Mouse (Mus musculus) heart, embryonic 12.5 days (tissue): ENCODE data around the gene Slf2. TPM values are rescaled to one million over a fixed set of nuclear protein-coding genes. Genes with fewer than 3 reads are reported as not detected.
A peak's percentile ranks its signal among the peaks of the same experiment; 100 is the strongest.

Experiments used
- ATAC-seq: fragments of 200-750 bp; cut with Nextera tagmentation; 2 replicates; pipeline ENCODE4 v1.8.0; 2017; ENCODE audit warnings: moderate TSS enrichment, moderate library complexity; ENCODE audit not compliant: insufficient number of reproducible peaks, low FRiP score
- H3K27ac ChIP-seq: fragments of 300-500 bp; sonication (generic); 2 replicates; pipeline ENCODE4 v1.5.1; 2016; ENCODE audit warnings: mild to moderate bottlenecking, moderate library complexity; ENCODE audit not compliant: poor library complexity, severe bottlenecking
- H3K27me3 ChIP-seq: fragments of 300-500 bp; sonication (generic); replicated peaks from 2 replicates; pipeline ENCODE4 v1.6.1; 2016; ENCODE audit warnings: mild to moderate bottlenecking, moderate library complexity
- H3K36me3 ChIP-seq: fragments of 300-500 bp; sonication (generic); 2 replicates; pipeline ENCODE4 v1.6.1; 2016; ENCODE audit warnings: mild to moderate bottlenecking, moderate library complexity
- H3K4me1 ChIP-seq: fragments of 300-500 bp; sonication (generic); replicated peaks from 2 replicates; pipeline ENCODE4 v1.6.1; 2016; ENCODE audit warnings: mild to moderate bottlenecking
- H3K4me2 ChIP-seq: fragments of 300-500 bp; sonication (generic); 2 replicates; pipeline ENCODE4 v1.6.1; 2016; ENCODE audit warnings: mild to moderate bottlenecking, moderate library complexity
- H3K4me3 ChIP-seq: fragments of 300-500 bp; sonication (generic); 2 replicates; pipeline ENCODE4 v1.5.1; 2016; ENCODE audit warnings: mild to moderate bottlenecking
- H3K9ac ChIP-seq: fragments of 300-500 bp; sonication (generic); 2 replicates; pipeline ENCODE4 v1.6.1; 2016; ENCODE audit warnings: mild to moderate bottlenecking, moderate library complexity
- H3K9me3 ChIP-seq: fragments of 300-500 bp; sonication (generic); replicated peaks from 2 replicates; pipeline ENCODE4 v1.6.1; 2016; ENCODE audit warnings: mild to moderate bottlenecking, moderate library complexity
- WGBS: fragments of 180-500 bp; shearing (Covaris S2); methylation state at CpG from one replicate; pipeline ENCODE4 v1.1.7; 2016; 5-methylcytosine and 5-hydroxymethylcytosine counted together
- polyA plus RNA-seq: library from polyadenylated mRNA; unstranded; fragments of >200 nt; fragmentation: Nextera tagmentation; extraction: Ambion mirVana; gene quantifications from 2 replicates; pipeline ENCODE4 v1.2.1, GENCODE M21; 2016

The Slf2 gene
- polyA plus RNA-seq, 1 experiment from 2014 or later: 51.4 TPM

DNA sequence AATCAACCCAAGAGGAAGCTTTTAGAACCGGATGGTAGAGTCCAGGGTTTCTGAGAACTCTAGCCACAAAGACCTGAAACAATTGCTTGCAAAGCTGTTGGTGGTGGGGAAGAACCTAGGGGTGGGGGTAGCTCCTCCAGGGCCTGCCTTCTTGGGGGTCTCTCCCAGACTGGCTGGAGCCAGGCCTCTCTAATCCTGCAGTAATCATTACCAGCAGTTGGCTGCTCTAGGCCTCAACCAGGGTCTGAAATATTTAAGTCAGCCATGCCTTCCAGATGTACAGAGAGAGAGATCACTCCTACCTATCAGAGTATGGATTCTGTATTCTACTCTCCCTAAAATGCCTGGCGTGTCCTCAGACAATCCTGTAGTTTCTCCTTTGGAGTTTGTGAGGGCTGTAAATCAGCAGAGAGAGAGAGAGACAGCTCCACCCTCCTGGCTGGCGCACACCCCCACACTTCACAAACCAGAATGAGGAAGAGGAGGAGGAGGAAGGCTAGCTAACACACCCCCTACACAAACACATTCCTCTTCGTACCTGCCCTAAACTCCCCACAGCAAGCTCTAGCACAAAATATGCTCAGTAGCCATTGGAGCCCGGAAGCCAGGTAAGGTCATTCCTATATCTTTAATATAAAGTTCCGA lies 82.8 kb downstream of the Slf2 start:
- WGBS: 52% methylated on average over 6 of the region's 6 CpGs
- Histone ChIP-seq H3K27me3 (no peaks in the 10 kb centered on the region), H3K4me3 (no peak overlapping the region), H3K9ac (no peak overlapping the region), H3K9me3 (no peaks in the 10 kb centered on the region), H3K4me1 (peaks cover 23% of the 10 kb centered on the region), H3K36me3 (peaks cover 30% of the 10 kb centered on the region), H3K27ac (peak overlapping the region; percentile 100; the same call in 1 of the 2 replicates), H3K4me2 (peak overlapping the region; percentile 98; the same call in 1 of the 2 replicates)
- ATAC-seq: no peak

DNA sequence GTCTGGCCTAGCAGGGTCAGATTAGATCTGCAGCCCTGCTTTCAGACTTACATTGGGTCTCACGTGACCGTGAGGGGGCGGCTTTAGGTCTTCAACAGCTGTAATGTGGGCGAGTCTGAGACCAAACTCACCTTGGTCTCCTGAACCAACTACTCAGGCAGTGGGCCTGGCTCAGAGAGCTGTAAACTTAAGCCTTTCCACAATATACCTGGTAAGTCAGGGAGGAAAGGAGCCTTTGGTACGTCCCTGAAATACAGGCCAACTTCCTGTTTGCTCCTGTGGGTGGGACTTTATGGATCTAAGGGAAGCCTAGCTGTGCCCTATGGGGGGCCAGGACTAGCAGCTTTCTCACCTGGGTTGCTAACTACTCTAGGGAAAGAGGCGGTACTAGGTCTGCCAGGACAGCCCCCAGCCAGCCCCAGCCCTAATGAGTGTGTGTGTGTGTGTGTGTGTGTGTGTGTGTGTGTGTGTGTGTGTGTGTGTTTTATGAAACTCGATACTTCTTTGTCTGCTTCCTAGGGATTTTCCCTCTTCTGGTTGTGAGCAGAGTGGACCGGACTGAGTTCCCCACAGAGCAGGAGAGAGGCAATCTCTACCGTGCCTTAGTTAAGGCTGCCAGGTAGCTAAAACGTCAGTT lies 83.5 kb downstream of the Slf2 start, which contains the start of gene Lzts2:
Lzts2 (plus strand) TSS at position 80 of the 637 bp plus-strand sequence.
- peaks cover 24% of the 10 kb centered on the region for H3K36me3 ChIP-seq
- peaks cover 31% of the 10 kb centered on the region for H3K4me1 ChIP-seq
- peak within 1 kb of the TSS; percentile 97 for H3K9ac ChIP-seq
- no peaks in the 10 kb centered on the region for H3K27me3 ChIP-seq
- WGBS: 4% methylated on average over 9 of the region's 10 CpGs
- H3K4me3 ChIP-seq: peak within 1 kb of the TSS; percentile 78
- peak within 1 kb of the TSS; percentile 100 for H3K27ac ChIP-seq
- H3K4me2 ChIP-seq: peak within 1 kb of the TSS; percentile 98
- no peak for ATAC-seq
- no peaks in the 10 kb centered on the region for H3K9me3 ChIP-seq

DNA sequence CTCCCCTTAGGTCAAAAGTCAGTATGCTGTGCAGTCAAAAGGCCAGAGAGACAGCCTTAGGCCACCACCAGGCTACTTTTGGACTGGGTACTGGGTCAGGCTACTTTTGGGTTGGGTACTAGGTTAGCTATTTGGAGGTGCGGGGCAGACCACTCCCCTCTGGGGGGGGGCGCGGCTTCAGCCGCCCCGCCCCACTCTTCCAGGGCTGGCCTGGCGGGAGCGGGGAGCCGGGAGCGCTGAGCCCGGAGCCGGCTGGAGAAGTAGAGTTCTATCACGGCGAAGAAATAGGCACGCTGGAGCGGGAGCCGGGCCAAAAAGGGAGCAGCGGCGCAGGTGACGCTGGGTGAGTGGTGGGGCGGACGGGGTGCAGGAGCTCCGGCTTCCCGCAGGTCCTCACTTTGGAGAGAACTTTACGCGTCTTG lies 84.0 kb downstream of the Slf2 start:
- peaks cover 23% of the 10 kb centered on the region for H3K36me3 ChIP-seq
- peak overlapping the region; percentile 100 for H3K27ac ChIP-seq
- peaks cover 36% of the 10 kb centered on the region for H3K4me1 ChIP-seq
- 0% methylated on average over 24 of the region's 25 CpGs for WGBS
- ATAC-seq: 0 out of 2 replicates have a peak, but pooled peaks have one; percentile 29
- peak overlapping the region; percentile 97 for H3K9ac ChIP-seq
- H3K4me2 ChIP-seq: peak overlapping the region; percentile 98
- H3K4me3 ChIP-seq: peak overlapping the region; percentile 78
- H3K27me3 ChIP-seq: no peaks in the 10 kb centered on the region
- no peaks in the 10 kb centered on the region for H3K9me3 ChIP-seq

DNA sequence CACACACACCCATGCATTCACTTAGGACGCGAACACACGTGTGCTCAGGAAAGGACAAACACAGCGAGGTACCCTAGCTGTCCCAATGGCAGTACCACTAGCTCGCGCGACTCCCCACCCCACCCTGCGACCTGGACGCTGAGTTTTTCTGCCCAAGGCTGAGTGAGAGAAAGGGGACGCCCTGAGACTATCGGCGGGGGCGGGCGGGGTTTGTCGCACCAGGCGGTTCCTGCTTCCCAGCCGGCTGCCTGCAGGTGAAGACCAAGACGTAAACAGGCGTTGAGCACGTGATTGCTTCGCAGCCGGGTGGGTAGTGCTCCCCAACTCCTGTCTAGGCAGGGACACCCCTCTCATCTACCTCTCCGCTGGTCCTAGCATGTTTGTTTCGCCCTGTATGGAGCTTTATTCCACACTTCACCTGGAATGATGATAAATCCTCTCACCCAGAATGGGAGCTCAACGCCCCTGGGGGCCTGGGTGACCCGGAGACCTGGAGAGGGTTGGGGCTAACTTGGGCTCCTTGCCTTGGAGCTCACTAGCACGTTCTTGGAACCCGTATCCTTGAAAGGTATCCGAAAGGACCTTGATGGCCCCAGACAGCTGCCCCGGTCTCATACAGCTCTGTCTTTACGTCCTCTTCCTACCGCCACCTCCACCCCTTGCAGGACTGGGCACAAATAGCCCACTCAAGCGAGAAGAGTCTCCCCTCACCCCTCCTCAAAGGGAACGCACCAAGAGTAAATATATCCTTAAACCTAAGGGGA lies 84.7 kb downstream of the Slf2 start:
- peak; percentile 46 for ATAC-seq
- H3K36me3 ChIP-seq: peaks cover 17% of the 10 kb centered on the region
- peaks cover 43% of the 10 kb centered on the region for H3K4me1 ChIP-seq
- H3K4me3 ChIP-seq: peak overlapping the region; percentile 78
- H3K9ac ChIP-seq: peak overlapping the region; percentile 97
- H3K4me2 ChIP-seq: peak overlapping the region; percentile 98
- no peaks in the 10 kb centered on the region for H3K9me3 ChIP-seq
- H3K27me3 ChIP-seq: no peaks in the 10 kb centered on the region
- H3K27ac ChIP-seq: peak overlapping the region; percentile 100
- under 1% methylated on average over 34 of the region's 34 CpGs for WGBS

DNA sequence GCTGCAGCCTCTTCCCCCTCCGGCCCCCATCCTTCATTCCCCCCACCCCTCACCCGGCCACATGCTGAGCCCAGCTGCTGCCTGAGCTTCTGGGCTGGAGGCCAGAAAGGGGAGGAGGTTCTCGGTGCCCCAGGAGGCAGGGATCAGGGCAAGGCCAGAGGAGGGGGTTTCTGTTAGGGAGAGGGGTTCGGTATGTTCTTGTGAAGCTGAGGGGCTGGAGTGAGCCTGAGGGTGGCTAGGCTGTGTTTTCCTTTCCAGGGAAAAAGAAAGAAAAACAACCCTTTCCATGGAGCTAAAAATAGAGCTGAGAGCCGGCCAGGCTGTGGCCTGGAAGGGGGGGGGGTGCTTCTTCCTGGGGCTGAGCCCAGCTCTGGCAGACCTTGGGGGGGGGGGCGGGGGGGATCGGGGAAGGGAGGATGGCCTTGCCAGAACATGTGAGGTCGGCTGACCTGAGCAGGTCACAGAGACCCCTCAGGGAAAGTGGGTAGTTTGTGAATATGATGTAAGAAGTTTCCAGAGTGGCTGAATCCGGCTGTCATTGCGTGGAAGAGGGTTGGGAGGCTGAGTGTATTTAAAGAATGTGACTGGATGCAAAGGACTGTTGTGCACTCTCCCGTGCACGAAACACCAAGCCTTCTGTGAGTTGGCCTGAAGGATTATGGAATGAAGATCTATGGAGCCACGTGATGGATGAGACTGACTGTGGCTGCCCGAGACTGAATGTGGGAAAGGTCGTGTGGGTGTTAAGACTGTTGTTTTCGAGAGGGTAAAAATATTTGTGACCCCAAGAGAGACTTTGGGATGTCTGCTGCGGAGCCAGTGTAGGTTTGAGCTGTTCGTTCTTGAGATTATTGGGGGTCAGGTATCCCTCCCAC lies 85.6 kb downstream of the Slf2 start:
- Histone ChIP-seq H3K9me3 (no peaks in the 10 kb centered on the region), H3K36me3 (peaks cover 16% of the 10 kb centered on the region), H3K9ac (peak overlapping the region; percentile 97), H3K4me1 (peaks cover 52% of the 10 kb centered on the region), H3K27ac (peak overlapping the region; percentile 100), H3K4me2 (peak overlapping the region; percentile 98), H3K4me3 (peak overlapping the region; percentile 78), H3K27me3 (no peaks in the 10 kb centered on the region)
- peak; percentile 40 for ATAC-seq
- under 1% methylated on average over 17 of the region's 18 CpGs for WGBS

DNA sequence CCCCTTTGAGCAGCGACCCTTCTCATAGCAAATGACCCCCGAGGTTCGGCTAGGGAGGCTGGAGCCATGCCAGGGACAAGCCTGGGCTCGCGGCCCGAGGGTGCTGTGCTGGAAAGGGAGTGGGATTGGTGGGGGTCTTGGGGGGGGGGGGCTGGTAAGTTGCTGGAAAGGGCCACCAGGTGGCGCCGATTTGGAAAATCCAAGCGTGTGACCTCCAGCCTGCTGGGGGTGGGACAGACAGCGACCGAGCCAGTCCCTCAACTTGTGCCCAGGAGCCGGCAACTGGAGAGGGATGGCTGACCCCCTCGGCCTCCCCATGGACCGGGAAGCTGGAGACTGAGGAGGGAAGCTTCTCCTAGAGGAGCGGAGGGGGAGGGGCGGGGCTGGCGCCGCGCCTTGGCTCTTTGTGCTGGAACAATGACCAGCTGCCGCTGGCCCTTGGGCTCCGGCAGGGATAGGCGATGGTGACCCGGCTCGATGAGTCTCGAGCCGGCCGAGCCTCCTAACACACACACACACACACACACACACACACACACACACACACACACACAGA lies 86.3 kb downstream of the Slf2 start:
- Histone ChIP-seq H3K9me3 (no peaks in the 10 kb centered on the region), H3K4me2 (peak overlapping the region; percentile 98), H3K27ac (peak overlapping the region; percentile 100), H3K36me3 (peaks cover 17% of the 10 kb centered on the region), H3K4me3 (peak overlapping the region; percentile 78), H3K4me1 (peaks cover 54% of the 10 kb centered on the region), H3K27me3 (no peaks in the 10 kb centered on the region), H3K9ac (peak overlapping the region; percentile 97)
- WGBS: 0% methylated on average over 21 of the region's 27 CpGs
- ATAC-seq: peak; percentile 47

DNA sequence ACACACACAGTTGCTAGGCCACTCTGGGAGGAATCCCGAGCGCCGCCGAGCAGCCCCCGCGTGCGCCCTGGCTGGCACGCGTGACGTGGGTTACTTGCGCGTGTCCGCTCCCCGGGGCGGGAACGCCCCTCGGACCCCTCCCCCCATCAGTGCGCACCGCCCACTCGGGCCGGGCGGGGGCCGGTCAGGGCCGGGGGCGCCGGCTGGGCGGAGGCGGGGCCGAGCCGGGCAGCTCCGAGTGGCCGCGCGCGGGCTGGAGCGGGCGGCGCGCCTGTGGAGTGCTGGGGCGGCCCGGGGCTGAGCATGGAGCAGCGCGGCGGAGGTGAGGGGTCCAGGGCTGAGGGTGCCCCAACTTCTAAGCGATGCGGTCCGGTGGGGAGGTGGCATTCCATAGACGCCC lies 87.0 kb downstream of the Slf2 start:
- ATAC-seq: peak; percentile 78
- WGBS: under 1% methylated on average over 46 of the region's 48 CpGs
- peak overlapping the region; percentile 97 for H3K9ac ChIP-seq
- peak overlapping the region; percentile 100 for H3K27ac ChIP-seq
- H3K9me3 ChIP-seq: no peaks in the 10 kb centered on the region
- H3K4me3 ChIP-seq: peak overlapping the region; percentile 78
- H3K27me3 ChIP-seq: no peaks in the 10 kb centered on the region
- H3K4me2 ChIP-seq: peak overlapping the region; percentile 98
- peaks cover 52% of the 10 kb centered on the region for H3K4me1 ChIP-seq
- peaks cover 23% of the 10 kb centered on the region for H3K36me3 ChIP-seq

DNA sequence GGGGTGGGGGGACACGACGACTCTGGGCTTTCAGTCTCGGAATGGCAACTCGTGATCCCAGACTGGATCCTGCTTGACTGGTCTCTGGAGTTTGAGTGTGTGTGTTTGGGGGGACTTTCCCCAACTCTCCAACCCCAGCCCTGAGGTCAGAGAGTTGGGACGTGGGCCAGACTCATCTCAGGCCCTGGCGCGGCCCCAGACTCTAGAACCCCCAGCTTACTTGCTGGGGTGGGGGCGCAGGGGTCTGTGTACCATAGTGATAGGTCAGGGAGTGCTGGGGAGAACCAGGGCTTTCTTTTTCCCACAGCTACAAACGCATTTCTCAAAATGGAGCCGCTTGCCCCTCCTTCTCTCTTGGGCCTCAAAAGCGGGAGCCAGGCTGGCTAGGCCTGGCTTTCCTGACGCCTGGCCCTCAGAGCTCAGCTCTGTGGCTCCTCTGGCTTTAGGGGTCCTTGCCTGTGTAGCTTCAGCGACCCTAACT lies 87.4 kb downstream of the Slf2 start:
- Histone ChIP-seq H3K9me3 (no peaks in the 10 kb centered on the region), H3K27me3 (no peaks in the 10 kb centered on the region), H3K9ac (peak overlapping the region; percentile 97), H3K4me1 (peaks cover 51% of the 10 kb centered on the region), H3K27ac (peak overlapping the region; percentile 100), H3K36me3 (peaks cover 27% of the 10 kb centered on the region), H3K4me2 (peak overlapping the region; percentile 98), H3K4me3 (peak overlapping the region; percentile 78)
- WGBS: under 1% methylated on average over 13 of the region's 13 CpGs
- ATAC-seq: no peak

DNA sequence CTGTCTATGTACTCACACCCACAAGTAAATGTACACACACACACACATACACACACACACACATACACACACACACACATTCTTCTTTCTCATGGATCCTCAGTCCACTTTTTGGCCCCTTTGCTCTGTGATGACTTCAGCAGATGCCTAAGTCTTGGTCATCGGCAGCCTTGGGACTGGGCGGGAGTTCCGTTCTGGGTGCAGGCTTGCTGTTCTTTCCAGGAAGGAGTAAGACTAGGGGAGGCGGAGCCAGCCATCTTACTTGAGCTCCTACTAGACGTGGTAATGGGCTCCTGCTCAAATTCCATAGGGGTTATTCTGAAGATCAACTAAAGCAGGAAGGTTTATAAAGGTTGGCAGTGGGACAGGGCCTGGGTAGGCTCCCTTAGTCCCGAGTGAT lies 89.4 kb downstream of the Slf2 start:
- peaks cover 46% of the 10 kb centered on the region for H3K36me3 ChIP-seq
- peak overlapping the region; percentile 21; the same call in 1 of the 2 replicates for H3K9ac ChIP-seq
- H3K4me1 ChIP-seq: peaks cover 37% of the 10 kb centered on the region
- WGBS: 54% methylated on average over 6 of the region's 6 CpGs
- H3K27me3 ChIP-seq: no peaks in the 10 kb centered on the region
- H3K4me3 ChIP-seq: no peak overlapping the region
- peak overlapping the region; percentile 31 for H3K4me2 ChIP-seq
- H3K9me3 ChIP-seq: no peaks in the 10 kb centered on the region
- H3K27ac ChIP-seq: no peak overlapping the region
- no peak for ATAC-seq

DNA sequence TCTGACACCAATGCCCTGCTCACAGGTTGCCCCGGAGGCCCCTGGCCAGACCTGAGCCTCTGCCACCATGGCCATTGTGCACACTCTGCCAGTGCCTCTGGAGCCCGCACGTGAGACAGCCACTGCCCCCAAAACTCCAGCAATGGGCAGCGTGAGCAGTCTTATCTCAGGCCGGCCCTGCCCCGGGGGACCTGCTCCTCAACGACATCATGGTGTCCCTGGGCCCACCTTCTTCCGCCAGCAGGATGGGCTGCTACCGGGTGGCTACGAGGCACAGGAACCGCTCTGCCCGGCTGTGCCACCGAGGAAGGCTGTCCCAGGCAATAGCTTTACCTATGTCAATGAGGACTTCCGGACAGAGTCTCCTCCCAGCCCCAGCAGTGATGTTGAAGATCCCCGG lies 90.4 kb downstream of the Slf2 start:
- H3K36me3 ChIP-seq: peaks cover 56% of the 10 kb centered on the region
- H3K4me2 ChIP-seq: 0 out of 2 replicates have a peak overlapping the region, but pooled peaks have one; percentile 10
- H3K4me1 ChIP-seq: peaks cover 37% of the 10 kb centered on the region

More for the DNA sequence above, 90.4 kb downstream of the Slf2 start:
- H3K27me3 ChIP-seq: no peaks in the 10 kb centered on the region
- H3K9ac ChIP-seq: 0 out of 2 replicates have a peak overlapping the region, but pooled peaks have one; percentile 21
- WGBS: 77% methylated on average over 15 of the region's 15 CpGs
- no peaks in the 10 kb centered on the region for H3K9me3 ChIP-seq
- ATAC-seq: no peak
- no peak overlapping the region for H3K4me3 ChIP-seq
- H3K27ac ChIP-seq: no peak overlapping the region
